Mouse (Mus musculus) liver (tissue): ENCODE measurements around the gene Zfp426.

ENCODE experiments used
- DNase-seq: peaks from one replicate; pipeline ENCODE4 v3.0.0-alpha.2; 2020; ENCODE audit warnings: mixed read lengths

Gene Zfp426

DNA sequence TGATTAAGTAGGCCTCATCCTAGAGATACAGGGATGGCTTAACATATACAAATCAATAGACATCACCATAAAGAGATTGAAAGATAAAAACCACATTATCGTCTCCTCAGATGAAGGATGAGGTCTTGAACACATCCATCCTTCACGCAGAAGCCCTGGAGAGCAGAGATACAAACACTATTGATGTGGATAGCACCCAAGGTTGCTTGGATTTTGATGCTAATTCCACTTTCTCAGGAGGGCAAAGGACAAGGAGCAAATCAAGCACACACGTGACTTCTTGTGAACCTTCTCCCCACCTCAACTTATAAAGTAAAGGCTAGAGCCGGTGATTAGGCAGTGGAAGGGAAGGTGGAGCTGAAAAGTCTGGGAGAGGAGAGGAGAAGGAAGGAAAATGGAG is 38.9 kb downstream of the Zfp426 start:
- DNase-seq = no peak

DNA sequence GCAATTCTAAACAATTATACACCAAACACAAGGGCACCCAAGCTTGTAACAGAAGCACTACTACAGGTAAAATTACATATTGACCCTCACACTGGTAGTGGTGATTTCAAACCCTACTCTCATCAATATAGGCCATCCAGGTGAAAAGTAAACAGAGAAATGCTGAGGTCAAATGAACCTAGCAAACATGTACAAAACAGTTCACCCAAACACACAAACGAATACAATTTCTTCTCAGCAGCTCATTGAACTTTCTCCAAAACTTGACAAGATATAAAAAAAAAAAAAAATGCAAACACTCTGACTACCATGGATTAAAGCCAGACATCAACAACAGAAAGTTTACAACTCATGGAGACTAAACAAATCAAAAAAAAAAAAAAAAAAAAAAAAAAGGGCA is 41.1 kb downstream of the Zfp426 start:
- DNase-seq = no peak

DNA sequence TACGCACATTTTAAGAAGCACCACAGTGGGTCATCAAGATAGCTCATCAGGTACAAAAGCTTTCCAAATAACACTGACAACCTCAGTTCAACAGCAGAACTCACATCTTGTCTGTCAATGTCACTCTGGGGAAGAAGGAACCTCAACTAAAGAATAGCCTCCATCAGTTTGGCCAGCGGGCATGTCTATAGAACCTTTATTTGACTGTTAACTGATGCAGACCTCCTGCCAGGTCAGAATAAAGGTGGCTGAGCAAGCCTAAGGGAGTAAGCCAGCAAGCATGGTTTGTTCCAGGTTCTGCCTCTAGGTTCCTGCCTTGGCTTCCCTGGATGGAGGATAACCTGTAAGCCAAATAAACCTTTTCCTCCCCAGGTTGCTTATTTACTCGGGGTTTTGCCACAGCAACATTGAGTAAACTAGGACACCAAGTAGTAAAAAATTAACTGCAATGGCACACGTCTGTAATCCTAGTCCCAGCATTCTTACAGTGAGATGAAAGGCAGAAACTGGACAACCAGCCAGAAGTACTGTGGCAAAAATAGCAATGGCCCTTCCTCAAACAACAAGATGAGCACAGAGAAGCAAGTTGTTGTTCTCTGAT is 49.3 kb downstream of the Zfp426 start:
- no peak for DNase-seq

DNA sequence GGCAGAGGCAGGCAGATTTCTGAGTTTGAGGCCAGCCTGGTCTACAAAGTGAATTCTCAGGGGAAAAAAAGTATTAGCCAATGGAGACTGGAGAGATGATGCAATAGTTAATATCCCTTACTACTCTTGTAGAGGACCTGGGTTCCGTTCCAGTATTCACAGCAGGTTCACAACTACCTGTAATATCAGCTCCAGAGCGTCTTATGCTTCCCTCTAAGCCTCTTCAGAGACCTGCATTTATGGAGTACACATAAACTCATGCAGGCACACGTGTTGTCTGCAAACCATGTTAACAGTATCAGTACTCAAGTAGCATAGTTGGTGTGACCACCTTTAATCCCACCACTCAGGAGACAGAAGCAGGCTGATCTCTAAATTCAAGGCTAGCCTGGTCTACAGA is 62.5 kb downstream of the Zfp426 start:
- DNase-seq = no peak
